Mouse (Mus musculus) intestine, embryonic 16.5 days (tissue): ENCODE data around the gene Copg1. TPM values are rescaled to one million over a fixed set of nuclear protein-coding genes. Genes with fewer than 3 reads are reported as not detected.

Experiments used
- ATAC-seq: fragments of 200-750 bp; cut with Nextera tagmentation; 2 replicates; pipeline ENCODE4 v1.8.0; 2017; ENCODE audit warnings: moderate TSS enrichment, moderate library complexity
- H3K27ac ChIP-seq: fragments of 300-500 bp; sonication (generic); 2 replicates; pipeline ENCODE4 v1.5.1; 2014; ENCODE audit warnings: mild to moderate bottlenecking, low read length
- H3K27me3 ChIP-seq: fragments of 300-500 bp; sonication (generic); replicated peaks from 2 replicates; pipeline ENCODE4 v1.6.1; 2014; ENCODE audit warnings: low read length, control low read depth, mixed read lengths; ENCODE audit not compliant: control insufficient read depth, insufficient read depth
- H3K36me3 ChIP-seq: fragments of 300-500 bp; sonication (generic); 2 replicates; pipeline ENCODE4 v1.6.1; 2014; ENCODE audit warnings: low read length, control low read depth; ENCODE audit not compliant: control insufficient read depth, insufficient read depth
- H3K4me1 ChIP-seq: fragments of 300-500 bp; sonication (generic); 2 replicates; pipeline ENCODE4 v1.6.1; 2014; ENCODE audit warnings: low read length, control low read depth, mixed read lengths; ENCODE audit not compliant: control insufficient read depth, insufficient read depth
- H3K4me2 ChIP-seq: fragments of 300-500 bp; sonication (generic); 2 replicates; pipeline ENCODE4 v1.6.1; 2014; ENCODE audit warnings: low read depth, low read length, control low read depth
- H3K4me3 ChIP-seq: fragments of 300-500 bp; sonication (generic); 2 replicates; pipeline ENCODE4 v1.5.1; 2014; ENCODE audit warnings: mild to moderate bottlenecking, low read length
- H3K9ac ChIP-seq: fragments of 300-500 bp; sonication (generic); 2 replicates; pipeline ENCODE4 v1.6.1; 2014; ENCODE audit warnings: low read depth, low read length
- H3K9me3 ChIP-seq: fragments of 300-500 bp; sonication (generic); 2 replicates; pipeline ENCODE4 v1.6.1; 2016; ENCODE audit warnings: low read length, control low read depth; ENCODE audit not compliant: control insufficient read depth
- WGBS: fragments of 180-500 bp; shearing (Covaris S2); extraction: QIAGEN DNeasy Blood & Tissue Kit; methylation state at CpG from one replicate; pipeline ENCODE4 v1.1.7; 2014; 5-methylcytosine and 5-hydroxymethylcytosine counted together
- polyA plus RNA-seq: library from polyadenylated mRNA; unstranded; fragments of >200 nt; fragmentation: Nextera tagmentation; extraction: Ambion mirVana; gene quantifications from 2 replicates; pipeline ENCODE4 v1.2.1, GENCODE M21; 2015

Copg1 gene
- polyA plus RNA-seq, 1 experiment from 2014 or later = 162 TPM

DNA sequence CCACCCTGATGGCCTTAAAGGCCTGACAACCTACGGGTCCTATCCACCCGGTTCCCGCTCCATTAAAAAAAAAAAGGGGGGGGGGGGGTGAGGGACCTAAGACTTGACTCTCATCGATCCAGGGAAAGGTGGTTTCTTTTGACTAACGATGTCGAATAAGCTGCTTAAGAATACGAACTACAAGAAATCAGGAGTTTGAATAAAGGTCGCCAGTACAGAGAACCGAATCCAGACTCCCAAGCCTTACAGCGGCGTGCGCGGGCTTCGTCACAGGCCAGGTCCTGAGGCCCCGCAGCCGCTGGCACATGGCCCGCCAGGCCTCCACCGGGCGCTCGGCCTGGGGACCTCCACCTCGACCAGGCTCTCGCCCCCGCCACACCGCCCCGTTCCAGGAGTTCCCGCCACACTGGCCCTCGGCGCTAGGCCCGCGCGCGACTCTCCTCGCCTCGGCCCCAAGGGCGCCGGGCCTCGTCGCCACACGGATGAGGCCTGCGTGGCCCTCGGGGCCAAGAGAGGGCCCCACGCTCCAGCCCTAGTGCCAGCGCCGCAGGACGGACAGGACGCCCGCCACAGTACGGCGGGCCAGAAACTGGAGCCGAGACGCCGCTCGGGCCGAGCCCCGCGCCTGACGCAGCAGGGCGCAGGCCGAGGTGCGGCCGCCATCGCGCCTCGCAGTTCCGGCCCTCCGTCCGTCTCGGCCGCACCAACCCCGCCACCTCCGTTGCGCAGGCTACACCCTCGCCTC lies 37.3 kb upstream of the Copg1 start:
- Histone ChIP-seq H3K4me3 (peak overlapping the region; percentile 99), H3K36me3 (peaks cover under 1% of the 10 kb centered on the region), H3K9ac (peak overlapping the region; percentile 96), H3K27ac (peak overlapping the region; percentile 96), H3K4me1 (peaks cover 18% of the 10 kb centered on the region), H3K9me3 (no peaks in the 10 kb centered on the region), H3K27me3 (no peaks in the 10 kb centered on the region), H3K4me2 (peak overlapping the region; percentile 68)
- ATAC-seq = peak; percentile 77
- WGBS = under 1% methylated on average over 70 of the region's 73 CpGs

- H3K9me3 ChIP-seq = no peaks in the 10 kb centered on the region
- ATAC-seq = peak; percentile 98
- peak within 1 kb of the TSS; percentile 90 for H3K4me2 ChIP-seq
- WGBS = under 1% methylated on average over 55 of the region's 55 CpGs
- H3K27me3 ChIP-seq = no peaks in the 10 kb centered on the region
- peak within 1 kb of the TSS; percentile 96 for H3K27ac ChIP-seq
- peak within 1 kb of the TSS; percentile 99 for H3K4me3 ChIP-seq
- H3K9ac ChIP-seq = peak within 1 kb of the TSS; percentile 96
- H3K4me1 ChIP-seq = peaks cover 18% of the 10 kb centered on the region
- H3K36me3 ChIP-seq = no peaks in the 10 kb centered on the region
Measured at GRCm38 (mm10) chr6:87850900-87851614, 36.6 kb upstream of the Copg1 start, which contains the start of gene Cnbp. Gene Cnbp, minus strand, starts transcription at chr6:87851106.

DNA sequence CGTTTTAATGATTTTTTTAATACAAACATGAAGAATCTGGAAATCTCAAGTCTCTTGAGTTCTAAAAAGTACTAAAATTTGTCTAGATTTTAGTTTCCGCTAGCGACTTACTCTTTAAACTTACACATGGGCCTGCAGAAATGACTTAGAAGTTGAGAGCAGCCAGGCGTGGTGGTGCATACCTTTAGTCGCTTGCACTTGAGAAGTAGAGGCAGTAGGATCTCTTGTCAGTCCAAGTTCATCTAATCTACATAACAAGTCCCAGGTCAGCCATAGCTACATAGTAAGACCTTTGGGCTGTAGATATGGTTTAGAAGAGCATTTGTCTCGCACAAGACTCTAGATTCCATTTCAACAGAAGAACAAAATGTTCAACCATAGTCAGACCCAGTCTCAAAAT lies 35.7 kb upstream of the Copg1 start:
- no peaks in the 10 kb centered on the region for H3K9me3 ChIP-seq
- no peak overlapping the region for H3K9ac ChIP-seq
- ATAC-seq = no peak
- no peaks in the 10 kb centered on the region for H3K36me3 ChIP-seq
- H3K27ac ChIP-seq = no peak overlapping the region
- H3K4me2 ChIP-seq = no peak overlapping the region
- no peaks in the 10 kb centered on the region for H3K27me3 ChIP-seq
- peaks cover 16% of the 10 kb centered on the region for H3K4me1 ChIP-seq
- 81% methylated on average over 6 of the region's 6 CpGs for WGBS
- H3K4me3 ChIP-seq = no peak overlapping the region

DNA sequence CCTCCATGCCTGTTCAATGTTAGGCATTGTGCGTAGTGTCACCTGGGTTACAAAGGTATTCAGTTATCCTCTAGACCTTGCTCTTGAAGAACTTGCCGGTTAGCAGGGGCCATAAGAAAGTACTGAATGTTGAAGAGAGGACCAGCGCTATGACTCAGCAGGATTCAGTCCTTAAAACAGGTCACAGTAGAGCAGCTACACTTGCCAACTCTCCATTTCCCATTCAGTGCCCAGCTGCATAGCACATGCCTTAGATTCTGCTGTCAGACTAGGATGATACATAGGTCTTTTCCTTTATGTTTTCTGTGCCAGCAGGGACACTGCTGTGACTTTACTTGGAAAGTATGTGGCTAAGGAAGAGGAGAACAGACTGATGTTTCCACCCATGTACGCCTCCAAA lies 34.2 kb upstream of the Copg1 start:
- no peaks in the 10 kb centered on the region for H3K9me3 ChIP-seq
- H3K27ac ChIP-seq = no peak overlapping the region
- ATAC-seq = no peak
- H3K4me3 ChIP-seq = no peak overlapping the region
- H3K36me3 ChIP-seq = no peaks in the 10 kb centered on the region
- 78% methylated on average over 4 of the region's 4 CpGs for WGBS
- H3K4me1 ChIP-seq = peaks cover 7% of the 10 kb centered on the region
- H3K27me3 ChIP-seq = no peaks in the 10 kb centered on the region
- H3K4me2 ChIP-seq = no peak overlapping the region
- H3K9ac ChIP-seq = no peak overlapping the region

DNA sequence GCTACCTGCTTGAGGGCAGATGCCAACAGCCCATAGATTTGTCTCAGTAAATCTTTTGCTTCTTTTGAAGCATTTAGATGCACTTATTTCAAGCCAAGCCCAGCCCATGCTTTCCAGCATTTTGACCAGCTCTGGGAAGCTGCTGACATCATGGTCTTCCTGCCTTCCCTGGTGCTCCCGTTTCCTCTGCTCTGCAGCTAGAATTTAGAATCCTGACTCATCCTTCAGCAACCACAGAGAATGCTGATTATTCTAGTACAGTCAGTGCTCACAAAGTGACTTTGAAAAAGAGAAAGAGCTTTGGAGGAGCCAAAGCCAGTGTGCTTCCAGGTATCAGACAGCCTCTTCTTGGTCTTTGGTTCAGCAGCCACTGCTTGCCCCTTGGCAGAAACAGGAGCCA lies 30.5 kb upstream of the Copg1 start:
- 41% methylated on average over 1 of the region's 1 CpGs for WGBS
- Histone ChIP-seq H3K4me2 (no peak overlapping the region), H3K9me3 (no peaks in the 10 kb centered on the region), H3K4me3 (no peak overlapping the region), H3K36me3 (no peaks in the 10 kb centered on the region), H3K27ac (no peak overlapping the region), H3K9ac (0 out of 2 replicates have a peak overlapping the region, but pooled peaks have one; percentile 10), H3K4me1 (no peaks in the 10 kb centered on the region), H3K27me3 (no peaks in the 10 kb centered on the region)
- no peak for ATAC-seq

- H3K36me3 ChIP-seq = no peaks in the 10 kb centered on the region
- no peak overlapping the region for H3K9ac ChIP-seq
- no peaks in the 10 kb centered on the region for H3K9me3 ChIP-seq
- no peaks in the 10 kb centered on the region; the same call in 1 of the 2 replicates for H3K4me1 ChIP-seq
- no peak overlapping the region for H3K4me2 ChIP-seq
- WGBS = 85% methylated on average over 6 of the region's 6 CpGs
- H3K27me3 ChIP-seq = no peaks in the 10 kb centered on the region
- no peak for ATAC-seq
- H3K4me3 ChIP-seq = no peak overlapping the region
- H3K27ac ChIP-seq = no peak overlapping the region
Measured at GRCm38 (mm10) chr6:87866211-87866610, 21.4 kb upstream of the Copg1 start.

- H3K4me2 ChIP-seq = no peak overlapping the region
- H3K36me3 ChIP-seq = no peaks in the 10 kb centered on the region
- H3K27me3 ChIP-seq = no peaks in the 10 kb centered on the region
- ATAC-seq = no peak
- no peak overlapping the region for H3K27ac ChIP-seq
- no peak overlapping the region for H3K4me3 ChIP-seq
- H3K9ac ChIP-seq = no peak overlapping the region
- no peaks in the 10 kb centered on the region; the same call in 1 of the 2 replicates for H3K4me1 ChIP-seq
- no peaks in the 10 kb centered on the region for H3K9me3 ChIP-seq
- WGBS = 59% methylated on average over 2 of the region's 2 CpGs
Measured at GRCm38 (mm10) chr6:87867256-87867655, 20.4 kb upstream of the Copg1 start.

- 59% methylated on average over 9 of the region's 9 CpGs for WGBS
- no peak overlapping the region for H3K4me3 ChIP-seq
- no peak overlapping the region for H3K4me2 ChIP-seq
- no peaks in the 10 kb centered on the region; the same call in 1 of the 2 replicates for H3K9me3 ChIP-seq
- no peaks in the 10 kb centered on the region; the same call in 1 of the 2 replicates for H3K4me1 ChIP-seq
- no peak overlapping the region for H3K27ac ChIP-seq
- peak; percentile 54 for ATAC-seq
- no peaks in the 10 kb centered on the region for H3K27me3 ChIP-seq
- H3K9ac ChIP-seq = no peak overlapping the region
- H3K36me3 ChIP-seq = no peaks in the 10 kb centered on the region
Measured at GRCm38 (mm10) chr6:87868871-87869506, 18.6 kb upstream of the Copg1 start.

DNA sequence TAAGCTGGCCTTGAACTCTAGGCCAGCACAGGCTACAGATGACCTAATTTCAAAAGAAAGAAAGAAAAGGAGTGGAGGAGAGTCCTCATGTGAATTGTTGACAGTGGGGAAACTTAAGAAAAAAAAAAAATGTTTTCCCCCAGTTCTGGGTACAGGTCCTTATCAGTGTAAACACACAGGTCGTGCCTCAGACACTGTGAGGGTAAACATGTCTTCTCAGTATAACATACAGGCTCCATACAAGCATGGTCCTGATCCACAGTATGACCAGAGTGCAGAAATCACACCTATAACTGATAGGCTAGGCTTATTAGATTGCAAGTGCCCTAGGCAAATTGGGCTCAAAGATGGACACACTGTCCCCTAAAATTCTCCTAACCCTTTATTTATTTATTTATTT lies 17.2 kb upstream of the Copg1 start:
- H3K27ac ChIP-seq = no peak overlapping the region
- WGBS = 27% methylated on average over 1 of the region's 1 CpGs
- peaks cover 5% of the 10 kb centered on the region; the same call in 1 of the 2 replicates for H3K4me1 ChIP-seq

More for the DNA sequence above, 17.2 kb upstream of the Copg1 start:
- Histone ChIP-seq H3K36me3 (no peaks in the 10 kb centered on the region), H3K9ac (no peak overlapping the region), H3K27me3 (no peaks in the 10 kb centered on the region), H3K4me2 (no peak overlapping the region), H3K4me3 (no peak overlapping the region), H3K9me3 (no peaks in the 10 kb centered on the region; the same call in 1 of the 2 replicates)
- no peak for ATAC-seq
